ENCODE assay signal across 19 mouse cellular contexts in the genomic region with DNA sequence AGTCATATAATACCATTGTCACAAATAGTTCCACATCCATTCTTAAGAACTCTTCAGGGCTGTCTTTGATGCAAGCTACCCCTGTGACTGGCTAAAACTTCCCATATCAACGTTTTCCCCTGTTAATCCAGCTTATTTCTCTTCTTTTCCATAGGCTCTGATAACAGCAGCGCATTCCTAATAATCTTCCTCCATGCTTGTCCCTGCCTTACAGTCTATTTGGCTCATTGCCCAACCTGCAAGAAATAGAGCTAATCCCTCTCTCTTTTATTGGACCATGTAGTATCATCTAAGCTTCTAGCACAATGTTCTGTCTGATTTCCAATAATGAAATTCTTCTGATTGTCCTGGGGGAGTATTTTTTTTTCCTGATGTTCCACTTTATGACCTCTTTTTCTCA.
"Had no signal": no experiment of that assay in that cellular context is flagged by ENCODE, and none has a peak within 500 bp of the region (broad histone marks: within the 10 kb centered on the region; RNA-seq: fewer than 3 reads in every experiment).

No protein-coding gene starts in this region.

- H3K9me3 ChIP-seq: limb, embryonic 12.5 days; limb, embryonic 15.5 days; lung, embryonic 15.5 days; midbrain, embryonic 12.5 days had no signal

- H3K4me3 ChIP-seq: limb, embryonic 12.5 days; limb, embryonic 15.5 days; lung, embryonic 15.5 days; midbrain, embryonic 12.5 days had no signal

- ATAC-seq: intestine, embryonic 16.5 days; liver, postnatal 0 days had no signal

- H3K27ac ChIP-seq: limb, embryonic 12.5 days; limb, embryonic 15.5 days; liver, embryonic 14.5 days; lung, embryonic 15.5 days; midbrain, embryonic 12.5 days had no signal

- H3K27me3 ChIP-seq: limb, embryonic 12.5 days; limb, embryonic 15.5 days; lung, embryonic 15.5 days; midbrain, embryonic 12.5 days had no signal

- H3K4me1 ChIP-seq: limb, embryonic 12.5 days; limb, embryonic 15.5 days; lung, embryonic 15.5 days; midbrain, embryonic 12.5 days had no signal

- H3K9ac ChIP-seq: limb, embryonic 12.5 days; limb, embryonic 15.5 days; liver, embryonic 14.5 days; liver, postnatal 0 days; lung, embryonic 15.5 days; midbrain, embryonic 12.5 days had no signal

- H3K4me2 ChIP-seq: limb, embryonic 12.5 days; limb, embryonic 15.5 days; liver, embryonic 11.5 days; lung, embryonic 15.5 days; midbrain, embryonic 12.5 days had no signal

- DNase-seq: kidney, adult 18-20 months; kidney, adult 9 months; kidney, postnatal 14 days; kidney, postnatal 4 days; left cerebral cortex, postnatal 4 days; liver, postnatal 0 days; lung, postnatal 10 days; lung, postnatal 4 days; retina, postnatal 1 day; right cerebral cortex, postnatal 25 days; thymus, adult 18-20 months; thymus, postnatal 36 days had no signal

- H3K36me3 ChIP-seq: limb, embryonic 12.5 days; limb, embryonic 15.5 days; lung, embryonic 15.5 days; midbrain, embryonic 12.5 days had no signal
